Mouse (Mus musculus): ENCODE data around the gene Hoxa3. TPM values are rescaled to one million over a fixed set of nuclear protein-coding genes. Genes with fewer than 3 reads are reported as not detected.

Gene Hoxa3
- polyA plus RNA-seq, 1 experiment, result not detected

GRCm38 (mm10) chr6:52169499-52170165 lies 43.5 kb downstream of the Hoxa3 start:
- no peak for TF ChIP-seq GATA1 (IDR thresholded peaks at IDR 0.05; ENCODE audit: low read length)

GRCm38 (mm10) chr6:52168191-52169055 lies 44.7 kb downstream of the Hoxa3 start:
- TF ChIP-seq GATA1 (IDR thresholded peaks at IDR 0.05; ENCODE audit: low read length), result no peak

- no peak for TF ChIP-seq GATA1 (IDR thresholded peaks at IDR 0.05; ENCODE audit: low read length)
Measured at GRCm38 (mm10) chr6:52167736-52168161, 45.4 kb downstream of the Hoxa3 start.

GRCm38 (mm10) chr6:52167176-52167575 lies 46.0 kb downstream of the Hoxa3 start:
- TF ChIP-seq GATA1 (IDR thresholded peaks at IDR 0.05; ENCODE audit: low read length), result no peak

GRCm38 (mm10) chr6:52166431-52167077 lies 46.6 kb downstream of the Hoxa3 start:
- no peak for TF ChIP-seq GATA1 (IDR thresholded peaks at IDR 0.05; ENCODE audit: low read length)

GRCm38 (mm10) chr6:52165441-52166370 lies 47.4 kb downstream of the Hoxa3 start:
- no peak for TF ChIP-seq GATA1 (IDR thresholded peaks at IDR 0.05; ENCODE audit: low read length)

- no peak for TF ChIP-seq GATA1 (IDR thresholded peaks at IDR 0.05; ENCODE audit: low read length)
Measured at GRCm38 (mm10) chr6:52164626-52165440, 48.3 kb downstream of the Hoxa3 start, which contains the start of gene Hoxa2. Hoxa2 (minus strand) TSS chr6:52164831.

- no peak for TF ChIP-seq GATA1 (IDR thresholded peaks at IDR 0.05; ENCODE audit: low read length)
Measured at GRCm38 (mm10) chr6:52164051-52164625, 49.0 kb downstream of the Hoxa3 start.

- TF ChIP-seq GATA1 (IDR thresholded peaks at IDR 0.05; ENCODE audit: low read length), result no peak
Measured at GRCm38 (mm10) chr6:52163366-52164031, 49.6 kb downstream of the Hoxa3 start.

- no peak for TF ChIP-seq GATA1 (IDR thresholded peaks at IDR 0.05; ENCODE audit: low read length)
Measured at GRCm38 (mm10) chr6:52162611-52163365, 50.3 kb downstream of the Hoxa3 start.

GRCm38 (mm10) chr6:52162093-52162380 lies 51.1 kb downstream of the Hoxa3 start:
- TF ChIP-seq GATA1 (IDR thresholded peaks at IDR 0.05; ENCODE audit: low read length), result no peak

GRCm38 (mm10) chr6:52161336-52162092 lies 51.6 kb downstream of the Hoxa3 start:
- TF ChIP-seq GATA1 (IDR thresholded peaks at IDR 0.05; ENCODE audit: low read length), result no peak

Data from G1E-ER4 (cell line).